Mouse (Mus musculus) embryonic stem cell, embryonic (primary cell): ENCODE data around the gene Tdrd9.
"Not testable (repeated sequence)": the region's sequence is repeated elsewhere in the genome, so short reads cannot be mapped to it uniquely, and the experiment has no call there.

ENCODE experiments used
- CTCF ChIA-PET, 4 experiments: fragments of 300-600 bp in 2 of 4; fragments of 350-600 bp in 2 of 4; sonication (Branson Sonifier 250); formaldehyde crosslinking; loops; one replicate each; lab custom pipeline; 2022; ENCODE audit warnings: inconsistent platforms in 2 of 4; lab: Charles Lee
- POLR2A ChIA-PET, 4 experiments: fragments of 300-600 bp in 2 of 4; fragments of 350-600 bp in 2 of 4; sonication (Branson Sonifier 250); formaldehyde crosslinking; loops; one replicate each; lab custom pipeline; 2022; ENCODE audit warnings: antibody characterized with exemption in 4 of 4, inconsistent platforms in 1 of 4; lab: Charles Lee

Tdrd9 gene

GRCm38 (mm10) chr12:111986756-111987155, 15.4 kb downstream of the Tdrd9 start:
- POLR2A ChIA-PET = interaction anchor here in 3 of 4 experiments (1.1 to 1.8 kb wide), 4 partner anchors 10 to 21 kb away, joined by 3 to 4 read pairs (median 4); partner anchors contain the start of gene Tdrd9 (in 1 of the 3)
- CTCF ChIA-PET = interaction anchor here in 2 of 4 experiments (1.5 to 2.4 kb wide), 3 partner anchors 14 to 20 kb away, joined by 5 to 6 read pairs (median 5); partner anchors contain the start of gene Atp5mpl (in 1 of the 2)

- ChIA-PET POLR2A (interaction anchor here in 1 of 4 experiments (0.9 kb wide), 1 partner anchor 16 kb away, joined by 3 read pairs; no protein-coding TSS in a partner anchor), CTCF (interaction anchor here in 2 of 4 experiments (1.0 to 1.1 kb wide), 3 partner anchors 9 to 26 kb away, joined by 3 to 5 read pairs (median 5); partner anchors contain the start of gene Atp5mpl (in 1 of the 2))
Observed at GRCm38 (mm10) chr12:111992626-111993025, 21.3 kb downstream of the Tdrd9 start.

GRCm38 (mm10) chr12:111995161-111995560, 23.8 kb downstream of the Tdrd9 start:
- ChIA-PET POLR2A (no interaction called here), CTCF (no interaction called here)

GRCm38 (mm10) chr12:111999735-112000134, 28.4 kb downstream of the Tdrd9 start:
- CTCF ChIA-PET = interaction anchor here in 2 of 4 experiments (0.6 to 2.3 kb wide), 5 partner anchors 23 to 456 kb away, joined by 3 to 8 read pairs (median 3); no protein-coding TSS in a partner anchor
- POLR2A ChIA-PET = no interaction called here

- POLR2A ChIA-PET = interaction anchor here in 1 of 4 experiments (0.6 to 0.9 kb wide), 2 partner anchors 160 to 196 kb away, joined by 3 read pairs; no protein-coding TSS in a partner anchor
- CTCF ChIA-PET = interaction anchor here (0.5 to 2.3 kb wide), 36 partner anchors 9 to 551 kb away, joined by 3 to 17 read pairs (median 4); partner anchors contain the start of genes Atp5mpl (in 1 of the 4) and Zfyve21 (in 1 of the 4)
Observed at GRCm38 (mm10) chr12:112001223-112001622, 29.9 kb downstream of the Tdrd9 start.

- ChIA-PET CTCF (interaction anchor here in 3 of 4 experiments (0.6 to 1.9 kb wide), 6 partner anchors 11 to 546 kb away, joined by 3 to 10 read pairs (median 6); no protein-coding TSS in a partner anchor), POLR2A (interaction anchor here in 3 of 4 experiments (0.6 to 1.8 kb wide), 6 partner anchors 12 to 1173 kb away, joined by 3 to 7 read pairs (median 5); no protein-coding TSS in a partner anchor)
Observed at GRCm38 (mm10) chr12:112012511-112013270, 41.3 kb downstream of the Tdrd9 start.

GRCm38 (mm10) chr12:112013271-112013801, 42.0 kb downstream of the Tdrd9 start:
- CTCF ChIA-PET = interaction anchor here in 2 of 4 experiments (1.7 to 1.9 kb wide), 2 partner anchors 12 kb away, joined by 4 to 7 read pairs; no protein-coding TSS in a partner anchor
- POLR2A ChIA-PET = interaction anchor here in 2 of 4 experiments (0.6 to 1.8 kb wide), 2 partner anchors 12 to 1174 kb away, joined by 4 to 6 read pairs; no protein-coding TSS in a partner anchor

GRCm38 (mm10) chr12:112016346-112016745, 45.0 kb downstream of the Tdrd9 start:
- ChIA-PET CTCF (interaction anchor here in 2 of 4 experiments (1.0 to 1.6 kb wide), 2 partner anchors 15 kb away, joined by 3 read pairs; no protein-coding TSS in a partner anchor), POLR2A (no interaction called here)

GRCm38 (mm10) chr12:112023306-112023705, 51.9 kb downstream of the Tdrd9 start:
- ChIA-PET POLR2A (no interaction called here), CTCF (interaction anchor here in 1 of 4 experiments (1.6 kb wide), 1 partner anchor 22 kb away, joined by 3 read pairs; no protein-coding TSS in a partner anchor)

- ChIA-PET CTCF (interaction anchor here (0.6 to 1.3 kb wide), 7 partner anchors 11 to 516 kb away, joined by 3 to 6 read pairs (median 4); no protein-coding TSS in a partner anchor), POLR2A (interaction anchor here in 2 of 4 experiments (0.6 to 1.6 kb wide), 7 partner anchors 11 to 487 kb away, joined by 3 to 6 read pairs (median 3); partner anchors contain the start of genes Atp5mpl (in 1 of the 2), Eif5 (in 1 of the 2) and Mark3 (in 1 of the 2))
Observed at GRCm38 (mm10) chr12:112024581-112025310, 53.4 kb downstream of the Tdrd9 start.

- CTCF ChIA-PET = interaction anchor here in 3 of 4 experiments (0.6 to 1.2 kb wide), 4 partner anchors 11 to 284 kb away, joined by 3 to 4 read pairs (median 4); no protein-coding TSS in a partner anchor
- POLR2A ChIA-PET = interaction anchor here in 3 of 4 experiments (0.5 to 1.6 kb wide), 6 partner anchors 10 to 451 kb away, joined by 3 to 7 read pairs (median 4); partner anchors contain the start of genes Kif26a (in 1 of the 3) and Mark3 (in 1 of the 3)
Observed at GRCm38 (mm10) chr12:112025457-112025856, 54.1 kb downstream of the Tdrd9 start.

- POLR2A ChIA-PET = interaction anchor here in 3 of 4 experiments (0.5 to 1.6 kb wide), 5 partner anchors 11 to 120 kb away, joined by 3 to 7 read pairs (median 4); partner anchors contain the start of gene Kif26a (in 1 of the 3)
- CTCF ChIA-PET = interaction anchor here in 2 of 4 experiments (0.9 to 1.7 kb wide), 3 partner anchors 10 to 25 kb away, joined by 3 to 5 read pairs (median 4); no protein-coding TSS in a partner anchor
Observed at GRCm38 (mm10) chr12:112025907-112026645, 54.7 kb downstream of the Tdrd9 start.

GRCm38 (mm10) chr12:112027408-112027807, 56.0 kb downstream of the Tdrd9 start:
- ChIA-PET CTCF (interaction anchor here in 1 of 4 experiments (1.1 to 1.7 kb wide), 2 partner anchors 26 to 50 kb away, joined by 3 to 5 read pairs; no protein-coding TSS in a partner anchor), POLR2A (no interaction called here)

- ChIA-PET CTCF (interaction anchor here in 3 of 4 experiments (0.6 to 1.1 kb wide), 5 partner anchors 32 to 1063 kb away, joined by 3 to 6 read pairs (median 3); no protein-coding TSS in a partner anchor), POLR2A (no interaction called here)
Observed at GRCm38 (mm10) chr12:112033409-112033975, 62.1 kb downstream of the Tdrd9 start.

- CTCF ChIA-PET = interaction anchor here in 2 of 4 experiments (0.6 to 0.9 kb wide), 2 partner anchors 10 to 274 kb away, joined by 3 to 5 read pairs; no protein-coding TSS in a partner anchor
- POLR2A ChIA-PET = not testable (repeated sequence)
Observed at GRCm38 (mm10) chr12:112035341-112036100, 64.2 kb downstream of the Tdrd9 start.
